Mouse (Mus musculus): ENCODE measurements around the gene Uggt1. TPM values are rescaled to one million over a fixed set of nuclear protein-coding genes. Genes with fewer than 3 reads are reported as not detected.
A peak's percentile ranks its signal among the peaks of the same experiment; 100 is the strongest.

Uggt1 gene
- polyA plus RNA-seq, 1 experiment from 2014 or later = 61.3 TPM

DNA sequence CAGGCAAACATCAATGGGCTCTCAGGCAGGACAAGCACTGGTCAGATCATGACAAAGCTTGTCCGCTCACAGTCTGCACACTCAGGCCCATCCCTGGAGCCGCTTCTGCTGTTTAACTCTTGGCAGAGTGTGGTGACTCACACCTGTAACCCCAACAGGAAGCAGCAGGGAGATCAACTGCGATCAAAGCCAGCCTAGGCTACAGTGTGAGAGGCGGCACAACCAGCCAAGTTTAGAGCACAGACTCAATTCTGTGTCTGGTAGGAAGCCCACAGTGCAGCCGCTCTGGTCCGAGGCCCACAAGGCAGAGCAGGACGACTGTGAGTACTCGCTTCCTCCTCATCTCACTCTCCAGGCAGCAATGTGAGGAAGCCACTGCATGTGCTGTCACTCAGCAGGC is 84.3 kb downstream of the Uggt1 start:
- no peaks in the 10 kb centered on the region for H3K9me3 ChIP-seq (ENCODE audit: low read length)
- H3K36me3 ChIP-seq (ENCODE audit: insufficient read depth, low read length) = peaks cover 41% of the 10 kb centered on the region
- H3K27ac ChIP-seq (ENCODE audit: low read length) = no peak overlapping the region
- 91% methylated on average over 8 of the region's 8 CpGs for WGBS
- no peaks in the 10 kb centered on the region for H3K4me1 ChIP-seq (ENCODE audit: insufficient read depth, low read length)
- no peak for ATAC-seq (ENCODE audit: low FRiP score, low TSS enrichment)
- no peak overlapping the region for H3K4me3 ChIP-seq (ENCODE audit: low read length)
- H3K9ac ChIP-seq (replicated peaks; ENCODE audit: low read length) = no peak overlapping the region
- H3K27me3 ChIP-seq (ENCODE audit: insufficient read depth, low read length) = no peaks in the 10 kb centered on the region
- H3K4me2 ChIP-seq (replicated peaks; ENCODE audit: low read depth, low read length) = no peak overlapping the region

DNA sequence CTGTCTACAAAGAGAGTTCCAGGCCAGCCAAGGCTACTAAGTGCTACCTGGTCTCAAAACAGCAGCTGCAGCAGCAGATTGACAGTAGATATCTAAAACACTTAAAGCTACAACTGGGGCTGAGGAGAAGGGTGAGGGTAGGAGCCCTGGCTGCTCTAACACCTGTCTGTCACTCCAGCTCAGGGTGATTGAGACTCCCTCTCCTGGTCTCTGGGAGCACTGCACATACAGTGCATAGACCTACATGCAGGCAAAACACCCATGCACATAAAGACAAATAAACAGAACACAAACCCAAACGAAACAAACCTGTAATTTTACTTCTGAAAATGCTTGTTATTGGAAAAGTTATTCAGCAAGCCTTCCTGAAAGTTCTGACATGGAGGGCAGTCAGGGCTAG is 95.1 kb downstream of the Uggt1 start:
- ATAC-seq (ENCODE audit: low FRiP score, low TSS enrichment) = no peak
- H3K27ac ChIP-seq (ENCODE audit: low read length) = no peak overlapping the region
- no peak overlapping the region for H3K9ac ChIP-seq (replicated peaks; ENCODE audit: low read length)
- H3K4me3 ChIP-seq (ENCODE audit: low read length) = no peak overlapping the region
- no peaks in the 10 kb centered on the region for H3K9me3 ChIP-seq (ENCODE audit: low read length)
- no peak overlapping the region for H3K4me2 ChIP-seq (replicated peaks; ENCODE audit: low read depth, low read length)
- WGBS = 75% methylated on average over 1 of the region's 1 CpGs
- H3K36me3 ChIP-seq (ENCODE audit: insufficient read depth, low read length) = peaks cover 53% of the 10 kb centered on the region
- H3K4me1 ChIP-seq (ENCODE audit: insufficient read depth, low read length) = no peaks in the 10 kb centered on the region
- H3K27me3 ChIP-seq (ENCODE audit: insufficient read depth, low read length) = no peaks in the 10 kb centered on the region

DNA sequence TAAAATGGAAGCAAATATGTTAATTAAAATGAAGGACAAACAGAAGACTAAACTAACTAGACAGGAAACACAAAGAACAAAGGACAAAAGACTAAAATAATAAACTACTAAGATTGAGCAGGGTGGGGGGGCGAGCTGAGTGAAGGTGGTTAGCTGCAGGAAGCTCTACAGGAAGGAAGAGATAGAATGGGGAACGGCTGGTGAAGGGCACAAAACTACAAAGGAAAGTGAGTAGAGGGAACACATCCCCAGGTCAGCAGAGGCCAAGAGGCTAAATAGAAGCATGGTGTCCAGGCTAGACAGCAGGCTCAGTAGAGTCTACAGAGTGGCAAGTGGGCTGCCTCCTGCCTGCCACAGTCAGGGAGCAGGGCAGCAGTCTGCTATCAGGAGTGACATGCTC is 95.7 kb downstream of the Uggt1 start:
- H3K4me2 ChIP-seq (replicated peaks; ENCODE audit: low read depth, low read length) = no peak overlapping the region
- no peaks in the 10 kb centered on the region for H3K27me3 ChIP-seq (ENCODE audit: insufficient read depth, low read length)
- no peak overlapping the region for H3K27ac ChIP-seq (ENCODE audit: low read length)
- 71% methylated on average over 2 of the region's 2 CpGs for WGBS
- ATAC-seq (ENCODE audit: low FRiP score, low TSS enrichment) = no peak
- H3K9ac ChIP-seq (replicated peaks; ENCODE audit: low read length) = no peak overlapping the region
- H3K9me3 ChIP-seq (ENCODE audit: low read length) = no peaks in the 10 kb centered on the region
- no peak overlapping the region for H3K4me3 ChIP-seq (ENCODE audit: low read length)
- H3K4me1 ChIP-seq (ENCODE audit: insufficient read depth, low read length) = no peaks in the 10 kb centered on the region
- H3K36me3 ChIP-seq (ENCODE audit: insufficient read depth, low read length) = peaks cover 59% of the 10 kb centered on the region

DNA sequence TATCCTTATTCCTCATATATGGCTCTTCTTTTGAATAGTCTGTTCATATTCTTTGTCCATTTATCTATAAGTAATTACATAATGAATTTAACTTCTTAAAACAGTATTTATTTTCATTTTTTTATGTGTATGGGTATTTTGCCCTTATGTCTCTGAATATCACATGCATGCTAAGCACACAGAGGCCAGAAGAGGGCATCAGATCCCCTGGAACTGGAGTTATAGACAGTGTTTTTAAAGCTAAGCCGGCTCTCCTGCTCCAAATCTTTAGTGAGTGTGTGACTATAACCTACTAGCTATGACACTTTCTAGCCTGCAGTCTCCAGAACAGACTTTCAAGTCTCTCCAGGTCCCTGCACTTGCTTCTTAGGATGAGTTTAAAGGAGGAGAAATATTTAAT is 99.5 kb downstream of the Uggt1 start:
- WGBS = 28% methylated on average over 1 of the region's 1 CpGs
- H3K36me3 ChIP-seq (ENCODE audit: insufficient read depth, low read length) = peaks cover 51% of the 10 kb centered on the region
- H3K9ac ChIP-seq (replicated peaks; ENCODE audit: low read length) = no peak overlapping the region
- H3K27me3 ChIP-seq (ENCODE audit: insufficient read depth, low read length) = no peaks in the 10 kb centered on the region
- H3K9me3 ChIP-seq (ENCODE audit: low read length) = no peaks in the 10 kb centered on the region
- no peak for ATAC-seq (ENCODE audit: low FRiP score, low TSS enrichment)
- no peaks in the 10 kb centered on the region for H3K4me1 ChIP-seq (ENCODE audit: insufficient read depth, low read length)
- no peak overlapping the region for H3K27ac ChIP-seq (ENCODE audit: low read length)
- H3K4me3 ChIP-seq (ENCODE audit: low read length) = no peak overlapping the region
- no peak overlapping the region for H3K4me2 ChIP-seq (replicated peaks; ENCODE audit: low read depth, low read length)

DNA sequence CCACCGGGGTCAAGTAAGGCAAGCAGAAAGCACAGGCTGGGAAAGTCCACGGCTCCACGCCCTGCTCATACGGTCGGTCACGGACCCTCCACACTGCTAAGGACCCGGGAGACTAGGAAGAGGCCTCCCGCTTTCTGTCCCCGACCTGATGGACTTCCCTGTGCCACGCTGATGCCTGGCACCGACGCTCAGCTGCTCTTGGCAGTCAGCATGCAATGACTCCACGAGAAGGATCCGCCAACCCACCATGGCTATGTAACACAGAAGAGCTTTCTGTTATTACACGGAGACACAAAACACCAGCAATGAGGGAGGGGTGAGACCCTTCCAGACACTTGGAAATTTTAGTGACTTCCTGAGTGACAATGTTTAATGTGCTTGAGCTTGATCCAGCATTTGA is 104.2 kb downstream of the Uggt1 start:
- H3K4me3 ChIP-seq (ENCODE audit: low read length) = no peak overlapping the region
- H3K27me3 ChIP-seq (ENCODE audit: insufficient read depth, low read length) = no peaks in the 10 kb centered on the region
- H3K27ac ChIP-seq (ENCODE audit: low read length) = no peak overlapping the region
- ATAC-seq (ENCODE audit: low FRiP score, low TSS enrichment) = no peak
- 95% methylated on average over 15 of the region's 15 CpGs for WGBS
- no peak overlapping the region for H3K4me2 ChIP-seq (replicated peaks; ENCODE audit: low read depth, low read length)
- peaks cover 4% of the 10 kb centered on the region for H3K4me1 ChIP-seq (ENCODE audit: insufficient read depth, low read length)
- no peaks in the 10 kb centered on the region for H3K9me3 ChIP-seq (ENCODE audit: low read length)
- H3K9ac ChIP-seq (replicated peaks; ENCODE audit: low read length) = no peak overlapping the region
- peaks cover 27% of the 10 kb centered on the region for H3K36me3 ChIP-seq (ENCODE audit: insufficient read depth, low read length)

DNA sequence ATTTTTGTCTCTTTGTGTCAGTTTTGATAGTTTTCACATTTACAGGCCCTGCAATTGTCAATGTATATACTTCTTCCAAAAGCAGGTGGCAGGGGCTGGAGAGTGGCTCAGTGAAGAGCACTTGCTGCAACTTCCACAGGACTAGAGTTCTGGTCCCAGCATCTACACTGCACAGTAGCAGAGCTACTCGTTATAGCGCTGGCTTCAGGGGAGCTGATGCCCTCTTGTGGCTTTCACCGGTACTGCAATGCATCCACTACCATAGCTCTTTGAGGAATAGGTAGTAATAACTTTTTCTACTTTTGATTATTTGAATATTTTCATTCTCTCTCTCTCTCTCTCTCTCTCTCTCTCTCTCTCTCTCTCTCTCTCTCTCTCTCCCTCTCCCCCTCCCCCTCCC is 109.9 kb downstream of the Uggt1 start:
- Histone ChIP-seq H3K9ac (replicated peaks; ENCODE audit: low read length) (no peak overlapping the region), H3K36me3 (ENCODE audit: insufficient read depth, low read length) (no peaks in the 10 kb centered on the region), H3K9me3 (ENCODE audit: low read length) (no peaks in the 10 kb centered on the region), H3K4me1 (ENCODE audit: insufficient read depth, low read length) (peaks cover 18% of the 10 kb centered on the region), H3K27me3 (ENCODE audit: insufficient read depth, low read length) (no peaks in the 10 kb centered on the region), H3K4me2 (replicated peaks; ENCODE audit: low read depth, low read length) (no peak overlapping the region), H3K4me3 (ENCODE audit: low read length) (no peak overlapping the region), H3K27ac (ENCODE audit: low read length) (no peak overlapping the region)
- 2% methylated on average over 3 of the region's 3 CpGs for WGBS
- 0 out of 2 replicates have a peak, but pooled peaks have one; percentile 28 for ATAC-seq (ENCODE audit: low FRiP score, low TSS enrichment)

DNA sequence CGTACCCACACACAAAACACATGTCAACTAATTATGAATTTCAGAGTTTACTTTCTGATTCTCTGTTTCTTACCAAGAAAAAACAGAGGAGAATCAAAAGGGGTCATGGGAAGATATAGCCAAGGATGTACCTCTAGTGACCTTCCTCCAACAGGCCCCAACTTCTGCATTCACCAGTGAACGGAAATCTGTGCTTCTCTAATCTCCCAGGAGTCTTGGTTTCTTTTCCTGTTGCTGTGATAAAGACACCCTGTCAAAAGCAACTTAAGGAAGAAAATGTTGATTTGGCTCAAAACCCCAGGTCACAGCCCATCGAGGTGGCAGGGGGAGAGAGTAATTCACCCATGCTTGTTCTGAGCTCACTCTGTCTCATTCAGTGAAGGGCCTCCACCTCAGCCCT is 110.9 kb downstream of the Uggt1 start:
- H3K36me3 ChIP-seq (ENCODE audit: insufficient read depth, low read length) = no peaks in the 10 kb centered on the region
- 58% methylated on average over 3 of the region's 3 CpGs for WGBS
- H3K27me3 ChIP-seq (ENCODE audit: insufficient read depth, low read length) = no peaks in the 10 kb centered on the region
- no peak overlapping the region for H3K27ac ChIP-seq (ENCODE audit: low read length)
- H3K9ac ChIP-seq (replicated peaks; ENCODE audit: low read length) = no peak overlapping the region
- H3K4me2 ChIP-seq (replicated peaks; ENCODE audit: low read depth, low read length) = no peak overlapping the region
- H3K9me3 ChIP-seq (ENCODE audit: low read length) = no peaks in the 10 kb centered on the region
- H3K4me1 ChIP-seq (ENCODE audit: insufficient read depth, low read length) = peaks cover 25% of the 10 kb centered on the region
- no peak overlapping the region for H3K4me3 ChIP-seq (ENCODE audit: low read length)
- no peak for ATAC-seq (ENCODE audit: low FRiP score, low TSS enrichment)

DNA sequence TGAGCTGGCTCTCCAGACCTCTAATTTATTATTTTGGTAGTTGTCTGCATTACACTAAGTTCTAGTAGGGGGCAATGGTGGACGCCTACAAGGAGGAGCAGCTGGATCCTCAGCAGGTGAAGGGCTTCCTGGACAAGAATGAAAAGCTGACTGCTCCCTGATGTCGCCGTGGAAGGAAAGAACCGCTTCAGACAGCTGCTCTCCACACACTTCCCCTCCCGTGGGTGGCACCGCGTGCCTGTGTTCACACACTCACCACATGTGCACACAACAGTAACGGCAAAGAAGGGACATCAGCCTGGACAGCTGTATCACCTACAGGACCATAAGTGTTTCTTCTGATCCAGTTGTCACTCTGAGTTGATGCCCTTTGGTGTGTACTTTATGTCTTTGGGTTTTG is 111.5 kb downstream of the Uggt1 start:
- H3K27me3 ChIP-seq (ENCODE audit: insufficient read depth, low read length) = no peaks in the 10 kb centered on the region
- no peak overlapping the region for H3K4me2 ChIP-seq (replicated peaks; ENCODE audit: low read depth, low read length)
- peaks cover 30% of the 10 kb centered on the region for H3K4me1 ChIP-seq (ENCODE audit: insufficient read depth, low read length)
- H3K36me3 ChIP-seq (ENCODE audit: insufficient read depth, low read length) = no peaks in the 10 kb centered on the region
- H3K4me3 ChIP-seq (ENCODE audit: low read length) = no peak overlapping the region
- 63% methylated on average over 8 of the region's 8 CpGs for WGBS
- H3K9ac ChIP-seq (replicated peaks; ENCODE audit: low read length) = no peak overlapping the region
- no peak overlapping the region for H3K27ac ChIP-seq (ENCODE audit: low read length)
- no peaks in the 10 kb centered on the region for H3K9me3 ChIP-seq (ENCODE audit: low read length)
- ATAC-seq (ENCODE audit: low FRiP score, low TSS enrichment) = no peak

DNA sequence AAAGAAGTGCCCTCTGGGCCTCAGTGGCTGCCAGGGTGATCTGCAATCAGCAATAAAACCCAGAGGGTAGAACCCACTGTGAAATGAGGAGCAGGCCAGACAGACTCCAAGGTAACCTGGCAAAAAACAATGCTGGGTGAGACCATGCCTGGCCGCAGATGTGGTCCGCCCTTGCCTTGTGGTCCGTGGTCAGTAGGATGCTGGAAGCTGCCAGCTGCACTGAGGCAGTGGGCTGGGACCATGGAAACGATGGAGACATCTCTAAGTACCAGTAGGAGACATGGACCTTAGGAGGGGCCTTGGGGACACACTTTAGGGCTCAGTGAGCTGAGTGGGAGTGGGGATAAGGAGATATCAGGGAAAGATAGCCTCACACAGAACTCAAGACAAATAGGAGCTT is 112.3 kb downstream of the Uggt1 start:
- H3K27me3 ChIP-seq (ENCODE audit: insufficient read depth, low read length) = no peaks in the 10 kb centered on the region
- no peak for ATAC-seq (ENCODE audit: low FRiP score, low TSS enrichment)
- H3K27ac ChIP-seq (ENCODE audit: low read length) = 0 out of 2 replicates have a peak overlapping the region, but pooled peaks have one; percentile 13
- WGBS = 54% methylated on average over 4 of the region's 4 CpGs
- H3K9ac ChIP-seq (replicated peaks; ENCODE audit: low read length) = no peak overlapping the region
- H3K4me1 ChIP-seq (ENCODE audit: insufficient read depth, low read length) = peaks cover 27% of the 10 kb centered on the region
- H3K9me3 ChIP-seq (ENCODE audit: low read length) = no peaks in the 10 kb centered on the region
- no peak overlapping the region for H3K4me3 ChIP-seq (ENCODE audit: low read length)
- no peak overlapping the region for H3K4me2 ChIP-seq (replicated peaks; ENCODE audit: low read depth, low read length)
- no peaks in the 10 kb centered on the region for H3K36me3 ChIP-seq (ENCODE audit: insufficient read depth, low read length)

DNA sequence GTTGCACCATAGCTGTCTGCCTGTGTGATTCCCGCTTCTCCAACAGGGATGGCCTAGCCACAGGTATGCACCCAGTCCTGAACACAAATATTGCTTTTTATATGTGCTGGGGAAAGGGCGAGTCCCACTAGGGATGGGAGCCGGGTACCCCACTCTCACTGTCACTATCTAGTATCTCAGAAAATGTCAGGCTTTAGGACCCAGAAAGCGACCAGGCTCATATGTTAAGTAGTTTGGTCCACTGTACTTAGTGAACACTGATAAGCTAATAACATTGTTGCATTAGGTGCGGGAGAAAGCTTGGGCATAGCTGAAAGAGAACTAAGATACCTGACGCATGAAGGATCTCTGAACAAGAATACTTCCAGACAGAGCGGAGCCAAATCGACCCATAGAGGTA is 112.8 kb downstream of the Uggt1 start:
- H3K27ac ChIP-seq (ENCODE audit: low read length) = peak overlapping the region; percentile 13; the same call in 1 of the 2 replicates
- H3K27me3 ChIP-seq (ENCODE audit: insufficient read depth, low read length) = no peaks in the 10 kb centered on the region
- 64% methylated on average over 8 of the region's 8 CpGs for WGBS
- H3K9me3 ChIP-seq (ENCODE audit: low read length) = no peaks in the 10 kb centered on the region
- no peak overlapping the region for H3K9ac ChIP-seq (replicated peaks; ENCODE audit: low read length)
- H3K36me3 ChIP-seq (ENCODE audit: insufficient read depth, low read length) = no peaks in the 10 kb centered on the region
- peaks cover 27% of the 10 kb centered on the region for H3K4me1 ChIP-seq (ENCODE audit: insufficient read depth, low read length)
- H3K4me3 ChIP-seq (ENCODE audit: low read length) = no peak overlapping the region
- H3K4me2 ChIP-seq (replicated peaks; ENCODE audit: low read depth, low read length) = no peak overlapping the region
- ATAC-seq (ENCODE audit: low FRiP score, low TSS enrichment) = no peak

DNA sequence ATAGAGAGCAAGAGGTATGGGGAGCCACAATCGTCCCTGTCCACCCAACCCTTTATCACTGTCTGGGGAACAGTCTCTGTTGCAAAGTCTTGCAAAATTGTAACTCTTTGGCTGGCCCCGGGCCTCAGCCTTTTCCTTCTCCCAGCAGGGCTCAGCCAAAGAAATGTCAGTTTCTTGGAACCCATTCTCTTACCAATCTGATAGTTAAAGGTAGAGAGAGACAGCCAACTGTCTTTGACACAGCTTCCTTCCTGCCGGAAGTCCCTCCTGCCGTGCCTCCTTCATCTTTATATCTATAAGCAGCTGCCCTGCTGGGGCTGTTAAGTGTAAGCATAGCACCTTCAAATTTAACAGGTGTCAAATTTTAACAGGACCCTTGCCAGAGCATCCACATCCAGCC is 113.4 kb downstream of the Uggt1 start:
- Histone ChIP-seq H3K27me3 (ENCODE audit: insufficient read depth, low read length) (no peaks in the 10 kb centered on the region), H3K4me3 (ENCODE audit: low read length) (no peak overlapping the region), H3K36me3 (ENCODE audit: insufficient read depth, low read length) (no peaks in the 10 kb centered on the region), H3K9me3 (ENCODE audit: low read length) (no peaks in the 10 kb centered on the region), H3K9ac (replicated peaks; ENCODE audit: low read length) (no peak overlapping the region), H3K27ac (ENCODE audit: low read length) (no peak overlapping the region), H3K4me1 (ENCODE audit: insufficient read depth, low read length) (peaks cover 27% of the 10 kb centered on the region), H3K4me2 (replicated peaks; ENCODE audit: low read depth, low read length) (no peak overlapping the region)
- no peak for ATAC-seq (ENCODE audit: low FRiP score, low TSS enrichment)
- WGBS = 50% methylated on average over 4 of the region's 4 CpGs

All from kidney, embryonic 16.5 days (tissue).